ENCODE assay signal across 12 mouse cellular contexts in genomic region chr16:90381633-90382032, GRCm38 (mm10). TPM values are rescaled to one million over a fixed set of nuclear protein-coding genes. Genes with fewer than 3 reads are reported as not detected.
DNase-seq lines count a peak whose midpoint lies in the region; ATAC-seq and TF ChIP-seq lines count a peak whose summit lies in the region.
"Had no signal": no experiment of that assay in that cellular context is flagged by ENCODE, and none has a peak within 500 bp of the region (broad histone marks: within the 10 kb centered on the region; RNA-seq: fewer than 3 reads in every experiment).

No protein-coding gene starts in this region.

- no peak for ATAC-seq in lung, embryonic 14.5 days (ENCODE audit: insufficient read depth)
- no peak for ATAC-seq in monocyte, adult 5-6 weeks (replicated peaks; ENCODE audit: insufficient number of reproducible peaks, low FRiP score, low TSS enrichment, poor library complexity, severe bottlenecking)

- H3K4me2 ChIP-seq in lung, embryonic 14.5 days: no peak overlapping the region
- H3K4me2 ChIP-seq: heart, embryonic 13.5 days; limb, embryonic 13.5 days had no signal

- peaks cover 19% of the 10 kb centered on the region; the same call in 1 of the 2 replicates for H3K4me1 ChIP-seq in lung, embryonic 14.5 days (ENCODE audit: insufficient read depth)

- no peak overlapping the region for H3K27ac ChIP-seq in lung, embryonic 14.5 days (ENCODE audit: low read depth)
- H3K27ac ChIP-seq: heart, embryonic 13.5 days; limb, embryonic 13.5 days had no signal

- 89% methylated on average over 3 of the region's 3 CpGs for WGBS in lung, embryonic 14.5 days

- intact Hi-C loops in heart, postnatal 36 days (cut with DNase I): loop anchor here (5.0 kb wide), 2 partner anchors 161 to 246 kb away; no protein-coding TSS in a partner anchor

- no peaks in the 10 kb centered on the region for H3K27me3 ChIP-seq in lung, embryonic 14.5 days (ENCODE audit: insufficient read depth, low read length)

- no peak overlapping the region for H3K9ac ChIP-seq in lung, embryonic 14.5 days
- H3K9ac ChIP-seq: heart, embryonic 13.5 days; limb, embryonic 13.5 days had no signal

- TF ChIP-seq CTCF in lung, embryonic 14.5 days (IDR thresholded peaks at IDR 0.05; ENCODE audit: low read depth): peak; percentile 60

- H3K36me3 ChIP-seq in lung, embryonic 14.5 days (ENCODE audit: insufficient read depth): no peaks in the 10 kb centered on the region
- H3K36me3 ChIP-seq: heart, embryonic 13.5 days; limb, embryonic 13.5 days had no signal

- H3K4me3 ChIP-seq in lung, embryonic 14.5 days (ENCODE audit: low read depth, low read length): no peak overlapping the region
- H3K4me3 ChIP-seq: heart, embryonic 13.5 days; limb, embryonic 13.5 days had no signal

- H3K9me3 ChIP-seq in lung, embryonic 14.5 days (ENCODE audit: low read depth, low read length): no peaks in the 10 kb centered on the region
- H3K9me3 ChIP-seq: limb, embryonic 13.5 days had no signal

- DNase-seq in heart, postnatal 4 days: peak; percentile 31
- DNase-seq in heart, postnatal 36 days: no peak
- no peak for DNase-seq in lung, embryonic 14.5 days
- no peak for DNase-seq in lung, postnatal 14 days
- DNase-seq in MEL-GATA-1-ER (ENCODE audit: extremely low read depth, low read depth): peak; percentile 20
- DNase-seq in retina, postnatal 1 day: peak; percentile 41
- DNase-seq: cerebellum, adult 9-10 months; kidney, adult 9 months; midbrain, embryonic 14.5 days had no signal

RNA-seq across cellular contexts. Expression of gene Hunk, which starts 4.2 kb away (rescaled TPM):
- 1 to 10 TPM; 7.2 to 8.4 TPM for total RNA-seq in heart, postnatal 4 days (2021)
- under 1 TPM; 0.57 to 0.67 TPM for total RNA-seq in heart, postnatal 36 days (2021)
- 21.2 and 21.3 TPM in 2 replicates for polyA plus RNA-seq in lung, embryonic 14.5 days (2014; fragmentation: Nextera tagmentation; extraction: Ambion mirVana)
- not detected in 3 replicates for total RNA-seq in monocyte, adult 5-6 weeks (2017)

Comparison
In these comparisons a context has a peak if more than half of its experiments do, and no peak if none do; other contexts are left out.
1. DNase-seq: peak in heart, postnatal 4 days (single experiment), MEL-GATA-1-ER (single experiment) and retina, postnatal 1 day (single experiment); none in heart, postnatal 36 days (0 of 2), lung, embryonic 14.5 days (single experiment) and lung, postnatal 14 days (single experiment).